Mouse (Mus musculus) olfactory bulb, adult 2 months (tissue): ENCODE results near the gene Prnd. TPM values are rescaled to one million over a fixed set of nuclear protein-coding genes. Genes with fewer than 3 reads are reported as not detected.

ENCODE experiments used
- H3K27ac ChIP-seq: fragments of 200-500 bp; 2 replicates; pipeline ENCODE4 v1.5.1; 2012; ENCODE audit warnings: low read depth, low read length; ENCODE audit not compliant: insufficient read depth
- H3K4me1 ChIP-seq: fragments of 200-500 bp; 2 replicates; pipeline ENCODE4 v1.6.1; 2012; ENCODE audit warnings: low read length; ENCODE audit not compliant: control insufficient read depth, insufficient read depth
- H3K4me3 ChIP-seq: fragments of 200-500 bp; 2 replicates; pipeline ENCODE4 v1.5.1; 2012; ENCODE audit warnings: mild to moderate bottlenecking, low read depth, low read length, moderate library complexity; ENCODE audit not compliant: insufficient read depth
- CTCF ChIP-seq: fragments of 200-500 bp; IDR thresholded peaks from 2 replicates; pipeline ENCODE4 v1.5.1; 2012; ENCODE audit warnings: low read depth, mild to moderate bottlenecking, low read length, moderate library complexity; ENCODE audit not compliant: insufficient read depth
- POLR2A ChIP-seq: fragments of 200-500 bp; IDR thresholded peaks from 2 replicates; pipeline ENCODE4 v1.6.1; 2012; ENCODE audit warnings: mild to moderate bottlenecking, low read depth, low read length, moderate library complexity; ENCODE audit not compliant: insufficient read depth
- WGBS: fragments of 180-500 bp; shearing (Covaris S2); methylation state at CpG from one replicate; pipeline ENCODE4 v1.1.7; 2018; 5-methylcytosine and 5-hydroxymethylcytosine counted together
- polyA plus RNA-seq: library from polyadenylated mRNA; stranded (reverse); fragments of >200 nt; gene quantifications from 2 replicates; pipeline ENCODE4 v1.2.4, GENCODE M21; 2012; ENCODE audit warnings: low replicate concordance; ENCODE audit not compliant: missing spikeins, insufficient read depth, insufficient read length

Gene Prnd
- polyA plus RNA-seq = not detected in 2 replicates

GRCm38 (mm10) chr2:131950598-131951095 lies at the start of gene Prnd:
Gene Prnd (plus strand): TSS chr2:131950861.
- 58% methylated on average over 11 of the region's 11 CpGs for WGBS
- no peak for TF ChIP-seq POLR2A
- TF ChIP-seq CTCF = no peak
- Histone ChIP-seq H3K27ac (no peak within 1 kb of the TSS), H3K4me1 (peaks cover 7% of the 10 kb centered on the region; the same call in 1 of the 2 replicates), H3K4me3 (no peak within 1 kb of the TSS)

GRCm38 (mm10) chr2:131902423-131902822 lies 48.2 kb upstream of the Prnd start:
- Histone ChIP-seq H3K4me1 (peaks cover 12% of the 10 kb centered on the region), H3K4me3 (no peak overlapping the region), H3K27ac (no peak overlapping the region)
- 25% methylated on average over 3 of the region's 3 CpGs for WGBS
- TF ChIP-seq CTCF (no peak), POLR2A (no peak)

- TF ChIP-seq CTCF (no peak), POLR2A (no peak)
- Histone ChIP-seq H3K4me3 (no peak overlapping the region), H3K27ac (peak overlapping the region; percentile 20; the same call in 1 of the 2 replicates), H3K4me1 (peaks cover 12% of the 10 kb centered on the region)
- 19% methylated on average over 8 of the region's 8 CpGs for WGBS
Measured at GRCm38 (mm10) chr2:131902867-131903266, 47.8 kb upstream of the Prnd start.

GRCm38 (mm10) chr2:131905025-131905424 lies 45.6 kb upstream of the Prnd start:
- no peak for TF ChIP-seq CTCF
- no peak for TF ChIP-seq POLR2A
- WGBS = 68% methylated on average over 5 of the region's 5 CpGs
- H3K4me1 ChIP-seq = peaks cover 16% of the 10 kb centered on the region
- no peak overlapping the region for H3K4me3 ChIP-seq
- no peak overlapping the region for H3K27ac ChIP-seq

GRCm38 (mm10) chr2:131905776-131906175 lies 44.9 kb upstream of the Prnd start:
- WGBS = 64% methylated on average over 6 of the region's 6 CpGs
- H3K4me1 ChIP-seq = peaks cover 16% of the 10 kb centered on the region
- H3K4me3 ChIP-seq = no peak overlapping the region
- H3K27ac ChIP-seq = no peak overlapping the region
- TF ChIP-seq CTCF = no peak
- TF ChIP-seq POLR2A = no peak

- TF ChIP-seq POLR2A (no peak), CTCF (no peak)
- H3K4me1 ChIP-seq = peaks cover 16% of the 10 kb centered on the region
- 87% methylated on average over 3 of the region's 3 CpGs for WGBS
- H3K4me3 ChIP-seq = no peak overlapping the region
- no peak overlapping the region for H3K27ac ChIP-seq
Measured at GRCm38 (mm10) chr2:131906266-131906665, 44.4 kb upstream of the Prnd start.

- Histone ChIP-seq H3K4me1 (peaks cover 16% of the 10 kb centered on the region), H3K4me3 (no peak overlapping the region), H3K27ac (no peak overlapping the region)
- 58% methylated on average over 1 of the region's 1 CpGs for WGBS
- TF ChIP-seq POLR2A = no peak
- no peak for TF ChIP-seq CTCF
Measured at GRCm38 (mm10) chr2:131906846-131907245, 43.8 kb upstream of the Prnd start.

- TF ChIP-seq POLR2A (no peak), CTCF (no peak)
- 92% methylated on average over 5 of the region's 5 CpGs for WGBS
- Histone ChIP-seq H3K4me3 (no peak overlapping the region), H3K27ac (no peak overlapping the region), H3K4me1 (peaks cover 16% of the 10 kb centered on the region)
Measured at GRCm38 (mm10) chr2:131907311-131907710, 43.4 kb upstream of the Prnd start.

GRCm38 (mm10) chr2:131908351-131908861 lies 42.3 kb upstream of the Prnd start:
- 91% methylated on average over 7 of the region's 7 CpGs for WGBS
- no peak overlapping the region for H3K4me3 ChIP-seq
- H3K27ac ChIP-seq = no peak overlapping the region
- peaks cover 14% of the 10 kb centered on the region for H3K4me1 ChIP-seq
- no peak for TF ChIP-seq POLR2A
